Mouse (Mus musculus): ENCODE measurements at regions not wholly inside any gene's neighbourhood (a gene's known extent, or its start where the extent isn't known, plus 50 kb on each side); places are given as distances from the start of the nearest gene placed in this dataset.
"Not testable (repeated sequence)": the region's sequence is repeated elsewhere in the genome, so short reads cannot be mapped to it uniquely, and the experiment has no call there.

DNA sequence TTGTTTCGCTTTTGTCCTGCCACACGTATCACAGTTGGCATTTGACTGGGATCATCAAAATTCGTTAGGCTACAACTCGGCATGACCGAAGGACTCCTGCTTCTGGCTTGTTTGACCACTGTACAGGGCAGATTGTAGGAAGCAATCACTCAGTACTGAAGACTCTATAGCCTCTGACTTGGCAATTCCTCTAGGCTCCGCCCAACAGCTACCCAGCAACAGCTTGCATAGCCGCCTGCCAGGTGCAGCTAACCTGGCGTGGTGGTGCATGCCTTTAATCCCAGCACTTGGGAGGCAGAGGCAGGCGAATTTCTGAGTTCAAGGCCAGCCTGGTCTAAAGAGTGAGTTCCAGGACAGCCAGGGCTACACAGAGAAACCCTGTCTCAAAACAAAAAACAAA lies 170.8 kb upstream of the Pum3 start:
- not testable (repeated sequence) for H3K27ac ChIP-seq (replicated peaks); H3K27me3 ChIP-seq (ENCODE audit: low read depth, poor library complexity, severe bottlenecking); H3K9me3 ChIP-seq (replicated peaks); H3K36me3 ChIP-seq; DNase-seq (ENCODE audit: low spot score); H3K4me3 ChIP-seq
- H3K4me1 ChIP-seq, result peaks cover 19% of the 10 kb centered on the region
- WGBS, result 82% methylated on average over 9 of the region's 9 CpGs

DNA sequence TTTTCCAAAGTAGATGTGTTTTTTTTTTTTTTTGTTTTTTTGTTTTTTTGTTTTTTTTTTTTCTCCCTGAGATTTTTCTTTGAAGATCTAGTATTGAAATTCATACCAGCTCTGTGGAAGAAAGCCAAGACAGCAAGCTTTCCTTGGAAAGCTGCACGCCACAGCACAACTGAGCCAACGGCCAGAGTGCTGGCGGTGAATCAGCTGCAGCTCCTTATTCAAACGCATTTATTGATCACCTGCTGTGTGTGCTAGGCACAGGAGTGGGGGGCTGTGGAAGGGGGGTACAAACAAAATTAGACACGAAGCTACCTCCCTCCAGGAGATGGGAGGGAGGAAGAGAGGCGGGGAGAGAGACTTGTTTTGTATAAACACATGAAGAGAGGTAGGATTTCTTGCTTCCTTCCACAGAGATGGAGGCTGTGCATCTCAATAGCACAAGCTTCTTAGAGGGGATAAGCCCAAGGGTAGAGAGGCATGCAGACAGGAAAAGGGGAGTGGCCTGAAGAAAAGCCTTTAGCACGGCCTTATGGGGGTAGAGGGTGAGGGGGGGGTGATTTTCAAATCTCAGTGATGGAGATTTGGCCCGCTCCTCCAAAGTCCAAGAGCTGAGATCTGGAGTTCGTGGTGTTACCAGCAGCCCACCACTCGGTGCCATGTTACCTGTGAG lies 170.1 kb upstream of the Pum3 start:
- Histone ChIP-seq H3K9me3 (replicated peaks) (no peaks in the 10 kb centered on the region), H3K4me1 (peaks cover 19% of the 10 kb centered on the region), H3K4me3 (no peak overlapping the region), H3K36me3 (no peaks in the 10 kb centered on the region), H3K27ac (replicated peaks) (no peak overlapping the region), H3K27me3 (ENCODE audit: low read depth, poor library complexity, severe bottlenecking) (no peaks in the 10 kb centered on the region)
- WGBS, result 39% methylated on average over 10 of the region's 10 CpGs
- no peak for DNase-seq (ENCODE audit: low spot score)

DNA sequence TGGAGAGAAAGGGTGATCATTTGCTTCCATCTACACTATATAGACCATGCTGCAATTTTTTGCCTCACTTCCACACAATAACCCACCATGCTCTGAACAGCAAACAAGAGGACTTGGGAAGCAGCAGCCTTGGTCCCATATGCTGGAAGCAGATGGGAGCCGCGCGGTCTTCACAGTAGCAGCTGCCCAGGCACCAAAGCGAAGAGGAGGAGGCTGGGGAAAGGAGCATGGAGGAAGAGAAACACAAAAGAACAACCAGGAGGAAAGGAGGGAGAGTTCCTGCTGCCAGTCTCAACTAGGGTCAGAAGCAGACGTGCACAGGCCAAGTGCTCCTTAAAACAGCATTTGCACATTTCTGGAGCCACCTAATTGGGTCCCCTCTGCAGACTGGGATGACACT lies 168.7 kb upstream of the Pum3 start:
- WGBS, result 89% methylated on average over 5 of the region's 5 CpGs

DNA sequence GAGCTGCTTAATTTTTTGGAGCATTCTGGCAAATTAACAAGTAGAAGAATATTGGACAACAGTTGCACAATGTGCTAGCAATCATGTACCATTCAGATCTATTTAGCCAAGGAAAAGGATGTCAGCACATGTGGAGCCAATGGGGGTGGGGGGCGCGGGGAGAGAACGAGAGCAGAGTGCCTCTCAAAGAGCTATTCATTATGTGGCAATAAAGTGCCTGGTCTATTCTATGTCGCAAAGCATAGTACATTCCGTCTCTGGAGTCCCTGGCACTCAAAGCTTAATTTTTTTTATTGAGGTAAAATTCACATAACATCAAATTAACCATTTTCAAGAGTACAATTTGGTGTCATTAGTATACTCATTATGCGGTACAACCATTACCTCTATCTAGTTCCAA lies 155.9 kb upstream of the Pum3 start:
- H3K9me3 ChIP-seq (replicated peaks), result no peaks in the 10 kb centered on the region
- no peak overlapping the region for H3K27ac ChIP-seq (replicated peaks)
- no peaks in the 10 kb centered on the region for H3K4me1 ChIP-seq
- 94% methylated on average over 6 of the region's 6 CpGs for WGBS
- H3K36me3 ChIP-seq, result no peaks in the 10 kb centered on the region
- H3K27me3 ChIP-seq (ENCODE audit: low read depth, poor library complexity, severe bottlenecking), result no peaks in the 10 kb centered on the region
- no peak for DNase-seq (ENCODE audit: low spot score)
- no peak overlapping the region for H3K4me3 ChIP-seq

More for the DNA sequence above, 168.7 kb upstream of the Pum3 start:
- no peak overlapping the region for H3K4me3 ChIP-seq
- H3K9me3 ChIP-seq (replicated peaks), result no peaks in the 10 kb centered on the region
- no peaks in the 10 kb centered on the region for H3K36me3 ChIP-seq
- H3K27me3 ChIP-seq (ENCODE audit: low read depth, poor library complexity, severe bottlenecking), result no peaks in the 10 kb centered on the region
- H3K4me1 ChIP-seq, result peaks cover 15% of the 10 kb centered on the region
- no peak overlapping the region for H3K27ac ChIP-seq (replicated peaks)
- no peak for DNase-seq (ENCODE audit: low spot score)

DNA sequence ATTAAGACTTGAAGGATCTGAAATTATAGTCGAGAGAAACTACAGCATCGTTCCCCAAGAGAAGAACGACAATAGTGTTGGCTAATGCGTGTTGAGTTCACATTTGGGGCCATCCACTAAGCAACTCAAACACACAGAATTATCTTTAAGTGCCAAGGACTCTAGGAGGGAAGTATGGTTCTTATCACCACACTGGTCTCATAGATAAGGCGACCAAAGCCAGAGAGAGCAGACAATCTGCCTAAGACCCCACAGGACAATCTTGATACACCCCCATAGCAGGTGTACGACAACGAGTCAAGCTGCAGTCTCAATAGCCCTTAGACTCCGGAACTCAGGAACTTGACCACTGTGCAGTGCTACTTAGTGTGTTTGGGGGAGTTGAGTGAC lies 152.5 kb upstream of the Pum3 start:
- H3K27ac ChIP-seq (replicated peaks), result no peak overlapping the region
- no peaks in the 10 kb centered on the region for H3K27me3 ChIP-seq (ENCODE audit: low read depth, poor library complexity, severe bottlenecking)
- no peaks in the 10 kb centered on the region for H3K4me1 ChIP-seq
- DNase-seq (ENCODE audit: low spot score), result no peak
- WGBS, result 89% methylated on average over 8 of the region's 8 CpGs
- H3K9me3 ChIP-seq (replicated peaks), result no peaks in the 10 kb centered on the region
- no peak overlapping the region for H3K4me3 ChIP-seq
- no peaks in the 10 kb centered on the region for H3K36me3 ChIP-seq

DNA sequence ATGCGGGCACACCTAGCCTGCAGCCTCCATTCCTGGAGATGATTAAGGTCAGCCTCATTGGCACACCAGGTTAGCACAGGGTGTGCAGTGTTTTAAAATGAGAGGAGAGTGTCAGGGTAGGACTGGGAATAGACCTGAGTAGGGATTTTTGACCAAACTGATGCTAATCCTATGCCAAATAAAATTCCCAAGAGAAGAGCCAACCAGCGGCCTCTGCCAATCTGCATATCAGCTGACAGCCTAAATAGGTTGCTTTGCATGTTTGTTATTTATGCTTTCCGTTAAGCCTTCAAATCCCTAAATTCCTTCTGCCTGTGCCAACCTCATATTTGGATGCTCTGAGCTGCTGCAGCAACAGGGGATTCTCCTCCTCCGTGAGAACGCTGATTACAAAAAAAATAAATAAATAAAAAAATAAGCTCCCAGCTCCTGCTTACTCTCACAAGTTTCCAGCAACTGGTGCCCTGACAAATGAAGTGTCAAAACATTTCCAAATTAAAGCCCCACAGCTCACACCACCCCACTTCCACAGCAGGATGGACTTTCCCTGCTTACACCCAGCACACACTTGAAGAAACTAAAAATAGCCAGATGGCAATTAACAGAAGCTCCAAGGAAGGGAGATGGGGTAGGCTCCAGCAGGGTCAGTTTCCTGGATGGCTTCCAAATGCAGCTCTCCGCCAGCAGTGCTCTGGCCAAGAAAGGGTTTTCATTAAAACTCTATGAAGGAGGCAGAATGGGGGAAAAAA lies 151.9 kb upstream of the Pum3 start:
- 70% methylated on average over 6 of the region's 6 CpGs for WGBS
- Histone ChIP-seq H3K9me3 (replicated peaks) (no peaks in the 10 kb centered on the region), H3K36me3 (no peaks in the 10 kb centered on the region), H3K4me1 (no peaks in the 10 kb centered on the region), H3K27ac (replicated peaks) (no peak overlapping the region), H3K27me3 (ENCODE audit: low read depth, poor library complexity, severe bottlenecking) (no peaks in the 10 kb centered on the region), H3K4me3 (no peak overlapping the region)
- DNase-seq (ENCODE audit: low spot score), result no peak

DNA sequence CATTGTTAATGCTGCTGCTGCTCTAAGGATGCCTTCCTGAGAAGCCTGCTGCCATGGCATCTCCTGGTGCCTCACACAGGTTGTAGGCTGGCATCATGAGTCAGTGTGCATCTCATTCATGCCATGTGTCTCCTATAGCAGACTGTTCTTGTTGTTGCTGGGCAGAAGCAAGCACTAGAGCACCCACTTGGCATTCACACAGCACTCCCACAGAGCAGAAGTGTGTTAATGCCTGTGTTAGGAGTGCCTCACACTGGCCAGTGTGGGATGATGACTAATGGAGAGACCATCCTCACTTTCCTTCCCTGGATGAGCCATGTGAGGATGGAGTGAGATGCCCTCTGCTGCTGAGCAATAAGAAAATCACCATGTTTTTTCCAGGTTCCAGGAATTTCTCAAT lies 146.9 kb upstream of the Pum3 start:
- DNase-seq (ENCODE audit: low spot score), result no peak
- Histone ChIP-seq H3K4me1 (no peaks in the 10 kb centered on the region), H3K9me3 (replicated peaks) (no peaks in the 10 kb centered on the region), H3K27me3 (ENCODE audit: low read depth, poor library complexity, severe bottlenecking) (no peaks in the 10 kb centered on the region), H3K36me3 (no peaks in the 10 kb centered on the region), H3K27ac (replicated peaks) (no peak overlapping the region), H3K4me3 (no peak overlapping the region)

DNA sequence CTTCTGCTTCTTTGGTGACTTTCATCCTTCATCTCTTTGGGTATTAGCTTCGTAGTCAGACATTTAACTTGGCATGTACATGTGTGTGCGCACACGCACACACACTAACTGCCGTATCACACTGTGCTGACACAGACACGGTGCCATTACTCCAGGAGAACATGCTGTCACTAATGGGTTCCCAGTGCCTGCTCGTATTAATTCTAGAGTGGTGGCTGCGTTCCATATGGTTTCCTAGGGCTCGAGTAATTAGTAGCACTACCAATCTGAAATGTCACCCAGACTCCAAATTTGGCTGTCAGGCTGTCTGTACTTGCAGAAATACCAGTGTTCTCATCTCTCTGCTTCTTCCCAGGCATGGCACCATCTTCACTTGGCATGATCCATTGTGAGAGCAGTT lies 137.3 kb upstream of the Pum3 start:
- Histone ChIP-seq H3K27me3 (ENCODE audit: low read depth, poor library complexity, severe bottlenecking) (no peaks in the 10 kb centered on the region), H3K9me3 (replicated peaks) (no peaks in the 10 kb centered on the region), H3K4me3 (no peak overlapping the region), H3K4me1 (peaks cover 4% of the 10 kb centered on the region), H3K36me3 (no peaks in the 10 kb centered on the region), H3K27ac (replicated peaks) (no peak overlapping the region)
- WGBS, result 94% methylated on average over 8 of the region's 8 CpGs
- DNase-seq (ENCODE audit: low spot score), result no peak

DNA sequence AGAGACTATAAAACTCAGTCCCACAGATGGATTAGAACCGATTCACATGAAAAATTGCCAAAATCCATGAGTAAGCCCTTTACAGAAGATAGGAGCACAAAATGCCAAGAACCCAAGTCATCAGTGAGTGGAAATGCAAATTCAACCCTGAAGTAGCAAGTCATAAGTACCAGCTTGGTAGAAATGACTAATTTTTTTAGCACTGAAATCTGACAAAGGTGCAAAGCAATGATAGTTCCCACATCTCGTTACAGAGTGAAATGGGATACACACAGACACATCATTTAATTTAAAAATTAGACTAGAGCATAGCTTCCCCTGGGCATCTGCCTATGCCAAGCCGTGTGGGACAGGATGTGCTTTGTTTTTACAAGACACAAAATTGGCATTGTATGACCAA lies 136.4 kb upstream of the Pum3 start:
- H3K4me1 ChIP-seq, result peaks cover 4% of the 10 kb centered on the region
- H3K27me3 ChIP-seq (ENCODE audit: low read depth, poor library complexity, severe bottlenecking), result no peaks in the 10 kb centered on the region
- H3K27ac ChIP-seq (replicated peaks), result no peak overlapping the region
- no peak overlapping the region for H3K4me3 ChIP-seq
- 86% methylated on average over 3 of the region's 3 CpGs for WGBS
- no peak for DNase-seq (ENCODE audit: low spot score)
- no peaks in the 10 kb centered on the region for H3K9me3 ChIP-seq (replicated peaks)
- no peaks in the 10 kb centered on the region for H3K36me3 ChIP-seq

DNA sequence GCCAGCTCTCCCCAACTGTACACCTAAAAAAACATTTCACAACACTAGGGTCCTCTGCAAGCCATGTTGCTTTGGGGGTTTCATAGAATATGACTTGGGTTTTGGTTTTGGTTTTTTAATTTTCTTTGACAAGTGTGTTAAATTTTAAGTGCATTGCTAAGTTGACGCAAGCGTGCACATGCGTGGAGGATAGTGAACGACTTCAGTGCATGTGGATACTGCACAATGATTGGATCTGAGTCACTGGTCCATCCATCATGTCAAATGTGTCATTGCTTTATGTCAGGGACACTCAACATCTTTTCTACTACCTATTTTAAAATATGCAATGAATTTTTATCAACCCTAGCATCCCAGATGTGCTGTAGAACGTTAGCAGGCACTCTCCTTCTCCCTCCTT lies 134.5 kb upstream of the Pum3 start:
- Histone ChIP-seq H3K4me3 (no peak overlapping the region), H3K36me3 (no peaks in the 10 kb centered on the region), H3K27ac (replicated peaks) (no peak overlapping the region), H3K9me3 (replicated peaks) (no peaks in the 10 kb centered on the region), H3K27me3 (ENCODE audit: low read depth, poor library complexity, severe bottlenecking) (no peaks in the 10 kb centered on the region), H3K4me1 (peaks cover 4% of the 10 kb centered on the region)
- 80% methylated on average over 5 of the region's 5 CpGs for WGBS
- DNase-seq (ENCODE audit: low spot score), result no peak

DNA sequence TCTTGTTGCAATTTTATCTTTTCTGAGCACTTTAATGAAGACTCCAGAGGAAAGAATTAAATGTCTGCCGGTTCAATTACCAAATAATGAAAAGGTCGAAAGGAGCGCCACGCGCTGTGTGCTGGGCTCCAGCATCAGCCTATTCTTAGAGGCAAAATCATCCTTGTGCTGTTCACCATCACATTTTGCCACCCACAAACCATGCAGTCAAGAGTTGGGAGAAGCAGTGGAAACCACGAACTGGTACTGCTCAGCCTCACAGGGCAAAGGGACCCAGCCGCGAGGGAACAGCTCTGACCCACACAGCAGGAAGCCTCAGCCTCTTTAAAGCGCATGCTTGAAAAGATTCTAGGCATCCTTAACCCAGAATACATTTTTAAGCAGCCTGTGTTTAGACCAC lies 134.0 kb upstream of the Pum3 start:
- no peak for DNase-seq (ENCODE audit: low spot score)
- Histone ChIP-seq H3K9me3 (replicated peaks) (no peaks in the 10 kb centered on the region), H3K36me3 (no peaks in the 10 kb centered on the region), H3K4me3 (no peak overlapping the region), H3K27me3 (ENCODE audit: low read depth, poor library complexity, severe bottlenecking) (no peaks in the 10 kb centered on the region), H3K4me1 (peaks cover 4% of the 10 kb centered on the region), H3K27ac (replicated peaks) (no peak overlapping the region)
- WGBS, result 61% methylated on average over 9 of the region's 9 CpGs

DNA sequence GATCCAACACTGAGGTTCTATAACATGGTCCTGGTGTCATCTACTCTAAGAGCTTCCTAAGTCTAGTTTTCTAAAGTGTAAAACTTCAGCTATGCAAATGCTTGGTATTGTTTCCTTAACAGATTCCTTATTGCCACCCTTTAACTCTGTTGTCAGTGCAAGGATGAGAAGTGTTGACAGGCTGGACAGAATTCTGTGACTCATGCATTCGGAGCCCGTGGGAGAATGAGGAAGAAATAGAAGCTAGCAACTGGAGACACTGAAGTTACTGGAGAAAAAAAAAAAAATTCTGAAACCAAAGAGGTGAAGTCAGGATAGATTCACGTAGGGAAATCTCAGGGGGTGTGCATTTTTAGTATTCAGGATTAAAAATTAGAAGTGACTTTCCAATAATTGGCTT lies 128.6 kb upstream of the Pum3 start:
- WGBS, result 86% methylated on average over 3 of the region's 3 CpGs

DNA sequence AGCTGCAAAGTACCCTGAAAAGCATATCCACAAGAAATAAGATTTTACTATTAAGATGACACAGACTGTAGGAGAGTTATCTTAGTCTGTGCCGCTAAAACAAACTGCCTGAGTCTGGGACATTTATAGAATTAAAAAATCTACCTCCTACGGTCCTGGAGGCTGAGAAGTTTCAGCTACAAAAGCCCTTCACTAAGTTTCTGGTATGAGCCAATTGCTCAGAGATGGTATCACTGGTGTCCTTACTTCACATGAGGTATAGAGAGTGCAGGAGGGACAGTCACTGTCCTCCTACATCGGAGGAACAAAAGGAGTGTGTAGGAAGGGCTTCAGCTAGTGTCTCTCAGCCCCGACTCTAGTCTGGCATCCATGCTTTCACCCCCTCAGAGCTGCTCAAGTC lies 127.1 kb upstream of the Pum3 start:
- WGBS, result 90% methylated on average over 4 of the region's 4 CpGs
- Histone ChIP-seq H3K4me1 (no peaks in the 10 kb centered on the region), H3K36me3 (no peaks in the 10 kb centered on the region), H3K9me3 (replicated peaks) (no peaks in the 10 kb centered on the region), H3K4me3 (no peak overlapping the region), H3K27me3 (ENCODE audit: low read depth, poor library complexity, severe bottlenecking) (no peaks in the 10 kb centered on the region), H3K27ac (replicated peaks) (no peak overlapping the region)
- DNase-seq (ENCODE audit: low spot score), result no peak

More for the DNA sequence above, 128.6 kb upstream of the Pum3 start:
- Histone ChIP-seq H3K4me1 (no peaks in the 10 kb centered on the region), H3K36me3 (no peaks in the 10 kb centered on the region), H3K9me3 (replicated peaks) (no peaks in the 10 kb centered on the region), H3K27ac (replicated peaks) (no peak overlapping the region), H3K4me3 (no peak overlapping the region), H3K27me3 (ENCODE audit: low read depth, poor library complexity, severe bottlenecking) (no peaks in the 10 kb centered on the region)
- no peak for DNase-seq (ENCODE audit: low spot score)
